14 mouse cellular contexts compared by ENCODE assay signal in the genomic region with DNA sequence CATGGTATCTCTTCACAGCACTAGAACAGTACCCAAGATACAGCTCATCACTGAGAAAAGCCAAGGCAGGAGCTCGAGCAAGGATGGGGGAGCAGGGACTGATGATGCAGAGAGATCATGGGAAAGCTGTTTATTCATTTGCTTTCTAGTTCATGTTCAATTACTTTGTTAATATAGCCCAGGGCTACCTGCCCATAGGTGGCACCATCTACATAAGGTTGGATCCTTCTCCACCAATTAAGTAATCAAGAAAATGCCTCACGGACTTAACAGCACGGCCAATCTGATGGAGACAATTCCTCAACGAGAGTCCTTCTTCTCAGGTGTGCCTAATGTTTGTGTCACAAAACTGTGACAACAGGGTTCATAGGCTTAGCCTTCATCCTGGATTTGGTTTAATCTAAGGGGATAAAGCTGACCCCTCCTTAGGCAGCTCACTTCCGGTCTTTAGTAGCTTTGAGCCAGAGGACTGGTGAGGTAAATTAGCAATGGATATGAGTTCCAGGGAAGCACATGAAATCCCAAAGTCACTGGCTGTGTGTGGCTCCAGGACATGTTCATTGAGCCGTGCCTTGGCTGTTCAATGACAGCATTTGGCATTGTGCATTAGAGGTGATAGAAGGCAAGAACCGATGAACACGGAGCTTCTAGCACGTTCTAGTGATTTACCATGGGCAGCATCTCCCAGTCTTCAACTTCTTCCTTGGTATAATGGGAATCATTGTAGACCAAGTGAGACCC. TPM values are rescaled to one million over a fixed set of nuclear protein-coding genes. Genes with fewer than 3 reads are reported as not detected.
DNase-seq lines count a peak whose midpoint lies in the region; ATAC-seq and TF ChIP-seq lines count a peak whose summit lies in the region.
"Had no signal": no experiment of that assay in that cellular context is flagged by ENCODE, and none has a peak within 500 bp of the region (broad histone marks: within the 10 kb centered on the region; RNA-seq: fewer than 3 reads in every experiment).

No protein-coding gene starts in this region.

- H3K27me3 ChIP-seq in intestine, postnatal 0 days (replicated peaks; ENCODE audit: control insufficient read depth, insufficient read depth, low read length): no peaks in the 10 kb centered on the region
- H3K27me3 ChIP-seq in intestine, embryonic 16.5 days (replicated peaks; ENCODE audit: control insufficient read depth, insufficient read depth, low read length): no peaks in the 10 kb centered on the region
- no peaks in the 10 kb centered on the region for H3K27me3 ChIP-seq in midbrain, postnatal 0 days (ENCODE audit: insufficient read depth, low read length)
- no peaks in the 10 kb centered on the region for H3K27me3 ChIP-seq in midbrain, embryonic 15.5 days (replicated peaks)
- H3K27me3 ChIP-seq: neural tube, embryonic 15.5 days had no signal

- WGBS in intestine, postnatal 0 days: 83% methylated on average over 9 of the region's 9 CpGs
- 80% methylated on average over 9 of the region's 9 CpGs for WGBS in intestine, embryonic 16.5 days
- 83% methylated on average over 9 of the region's 9 CpGs for WGBS in midbrain, postnatal 0 days
- 81% methylated on average over 9 of the region's 9 CpGs for WGBS in midbrain, embryonic 15.5 days

- no peaks in the 10 kb centered on the region for H3K9me3 ChIP-seq in intestine, postnatal 0 days (ENCODE audit: control insufficient read depth)
- no peaks in the 10 kb centered on the region for H3K9me3 ChIP-seq in intestine, embryonic 16.5 days (ENCODE audit: control insufficient read depth, low read length)
- 0 out of 2 replicates have a peak, but pooled peaks cover 5% of the 10 kb centered on the region for H3K9me3 ChIP-seq in midbrain, postnatal 0 days (ENCODE audit: low read length)
- 0 out of 2 replicates have a peak, but pooled peaks cover 5% of the 10 kb centered on the region for H3K9me3 ChIP-seq in midbrain, embryonic 15.5 days
- H3K9me3 ChIP-seq: neural tube, embryonic 15.5 days had no signal

- H3K9ac ChIP-seq in intestine, postnatal 0 days (ENCODE audit: low read depth, low read length): no peak overlapping the region
- no peak overlapping the region for H3K9ac ChIP-seq in intestine, embryonic 16.5 days (ENCODE audit: low read depth, low read length)
- H3K9ac ChIP-seq in midbrain, postnatal 0 days (replicated peaks; ENCODE audit: low read length, poor library complexity, severe bottlenecking): no peak overlapping the region
- no peak overlapping the region for H3K9ac ChIP-seq in midbrain, embryonic 15.5 days
- H3K9ac ChIP-seq: neural tube, embryonic 15.5 days had no signal

- no peak for ATAC-seq in intestine, postnatal 0 days
- no peak for ATAC-seq in intestine, embryonic 16.5 days
- no peak for ATAC-seq in midbrain, postnatal 0 days (ENCODE audit: low FRiP score)
- ATAC-seq in midbrain, embryonic 15.5 days (replicated peaks): no peak

- peak; percentile 62 for TF ChIP-seq CTCF in intestine, postnatal 0 days (IDR thresholded peaks at IDR 0.05; ENCODE audit: low read depth)
- peak; percentile 53 for TF ChIP-seq CTCF in midbrain, postnatal 0 days (IDR thresholded peaks at IDR 0.05)

- no peaks in the 10 kb centered on the region for H3K36me3 ChIP-seq in intestine, postnatal 0 days (ENCODE audit: control insufficient read depth, insufficient read depth)
- no peaks in the 10 kb centered on the region for H3K36me3 ChIP-seq in intestine, embryonic 16.5 days (ENCODE audit: control insufficient read depth, insufficient read depth, low read length)
- peaks cover 10% of the 10 kb centered on the region; the same call in 1 of the 2 replicates for H3K36me3 ChIP-seq in midbrain, postnatal 0 days (ENCODE audit: insufficient read depth, low read length)
- H3K36me3 ChIP-seq in midbrain, embryonic 15.5 days (replicated peaks): no peaks in the 10 kb centered on the region

- H3K27ac ChIP-seq in intestine, postnatal 0 days (ENCODE audit: low read depth, low read length): no peak overlapping the region
- H3K27ac ChIP-seq in intestine, embryonic 16.5 days (ENCODE audit: low read length): no peak overlapping the region
- H3K27ac ChIP-seq in midbrain, postnatal 0 days (ENCODE audit: low read depth, low read length): no peak overlapping the region
- no peak overlapping the region for H3K27ac ChIP-seq in midbrain, embryonic 15.5 days
- H3K27ac ChIP-seq: neural tube, embryonic 15.5 days had no signal

- DNase-seq in cerebellum, postnatal 10 days: peak; percentile 57
- no peak for DNase-seq in cerebellum, postnatal 25 days
- DNase-seq in midbrain, postnatal 0 days (ENCODE audit: low spot score): peak; percentile 44
- peak; percentile 61 for DNase-seq in lung, postnatal 36 days
- DNase-seq in ovary, postnatal 10 days (ENCODE audit: low spot score): no peak
- DNase-seq: cerebellum, adult 9-10 months; gastrocnemius, postnatal 14 days; right cerebral cortex, adult 18-20 months; spleen, adult 18-20 months had no signal

- no peaks in the 10 kb centered on the region for H3K4me1 ChIP-seq in intestine, postnatal 0 days (replicated peaks; ENCODE audit: control insufficient read depth, insufficient read depth, low read length)
- H3K4me1 ChIP-seq in intestine, embryonic 16.5 days (ENCODE audit: control insufficient read depth, insufficient read depth, low read length): no peaks in the 10 kb centered on the region
- H3K4me1 ChIP-seq in midbrain, postnatal 0 days (ENCODE audit: insufficient read depth, low read length): no peaks in the 10 kb centered on the region
- H3K4me1 ChIP-seq in midbrain, embryonic 15.5 days: no peaks in the 10 kb centered on the region
- H3K4me1 ChIP-seq: neural tube, embryonic 15.5 days had no signal

- no peak overlapping the region for H3K4me3 ChIP-seq in intestine, postnatal 0 days (ENCODE audit: low read depth, low read length)
- no peak overlapping the region for H3K4me3 ChIP-seq in intestine, embryonic 16.5 days (ENCODE audit: low read length)
- no peak overlapping the region for H3K4me3 ChIP-seq in midbrain, postnatal 0 days (ENCODE audit: low read depth, low read length)
- H3K4me3 ChIP-seq in midbrain, embryonic 15.5 days: no peak overlapping the region
- H3K4me3 ChIP-seq: neural tube, embryonic 15.5 days had no signal

- H3K4me2 ChIP-seq in intestine, postnatal 0 days (replicated peaks; ENCODE audit: low read depth): no peak overlapping the region
- no peak overlapping the region for H3K4me2 ChIP-seq in intestine, embryonic 16.5 days (ENCODE audit: low read depth, low read length)
- no peak overlapping the region for H3K4me2 ChIP-seq in midbrain, postnatal 0 days (ENCODE audit: low read depth, low read length, poor library complexity, severe bottlenecking)
- no peak overlapping the region for H3K4me2 ChIP-seq in midbrain, embryonic 15.5 days
- H3K4me2 ChIP-seq: liver, embryonic 11.5 days; neural tube, embryonic 15.5 days had no signal

RNA-seq across cellular contexts. Expression of a gene that starts 53.4 kb away (rescaled TPM):
- 28.6 and 33.5 TPM in 2 replicates for polyA plus RNA-seq in intestine, postnatal 0 days (2015; fragmentation: Nextera tagmentation; extraction: Ambion mirVana)
- polyA plus RNA-seq in intestine, embryonic 16.5 days (2015; fragmentation: Nextera tagmentation; extraction: Ambion mirVana): 29.9 and 32.8 TPM in 2 replicates
- total RNA-seq in midbrain, postnatal 0 days (2014; rRNA removed): 16.6 and 19.6 TPM in 2 replicates
- polyA plus RNA-seq in midbrain, postnatal 0 days (2015; fragmentation: Nextera tagmentation; extraction: Ambion mirVana): 26.1 and 29.6 TPM in 2 replicates
- 18.8 TPM in 2 replicates for polyA plus RNA-seq in midbrain, embryonic 15.5 days (2015; fragmentation: Nextera tagmentation; extraction: Ambion mirVana)

Comparison
In these comparisons a context has a peak if more than half of its experiments do, and no peak if none do; other contexts are left out.
1. DNase-seq: peak in cerebellum, postnatal 10 days (2 of 2), midbrain, postnatal 0 days (single experiment) and lung, postnatal 36 days (single experiment); none in cerebellum, postnatal 25 days (0 of 2) and ovary, postnatal 10 days (single experiment).